24 mouse cellular contexts compared by ENCODE assay signal in genomic region chr14:17623936-17624335, GRCm38 (mm10).
"Had no signal": no experiment of that assay in that cellular context is flagged by ENCODE, and none has a peak within 500 bp of the region (broad histone marks: within the 10 kb centered on the region; RNA-seq: fewer than 3 reads in every experiment).

No protein-coding gene starts in this region.

- H3K9ac ChIP-seq: limb, embryonic 13.5 days; liver, embryonic 12.5 days; liver, embryonic 15.5 days; lung, embryonic 15.5 days; midbrain, embryonic 12.5 days; neural tube, embryonic 13.5 days had no signal

- H3K4me1 ChIP-seq: limb, embryonic 10.5 days; limb, embryonic 13.5 days; liver, embryonic 12.5 days; liver, embryonic 15.5 days; lung, embryonic 15.5 days; megakaryocyte, embryonic 14.5 days; midbrain, embryonic 12.5 days; neural tube, embryonic 13.5 days had no signal

- H3K4me2 ChIP-seq: limb, embryonic 13.5 days; liver, embryonic 12.5 days; liver, embryonic 15.5 days; lung, embryonic 15.5 days; midbrain, embryonic 12.5 days; neural tube, embryonic 13.5 days had no signal

- H3K36me3 ChIP-seq: limb, embryonic 10.5 days; limb, embryonic 13.5 days; liver, embryonic 12.5 days; liver, embryonic 15.5 days; lung, embryonic 15.5 days; midbrain, embryonic 12.5 days; neural tube, embryonic 13.5 days had no signal

- H3K27me3 ChIP-seq: limb, embryonic 13.5 days; liver, embryonic 12.5 days; liver, embryonic 15.5 days; lung, embryonic 15.5 days; megakaryocyte, embryonic 14.5 days; midbrain, embryonic 12.5 days; neural tube, embryonic 13.5 days had no signal

- H3K27ac ChIP-seq: kidney, postnatal 0 days; layer of hippocampus, adult 2 months; limb, embryonic 10.5 days; limb, embryonic 13.5 days; liver, embryonic 12.5 days; liver, embryonic 15.5 days; lung, embryonic 15.5 days; midbrain, embryonic 12.5 days; neural tube, embryonic 13.5 days; stomach, postnatal 0 days had no signal

- ATAC-seq: liver, embryonic 12.5 days had no signal

- H3K4me3 ChIP-seq: layer of hippocampus, adult 2 months; limb, embryonic 10.5 days; limb, embryonic 13.5 days; liver, embryonic 12.5 days; liver, embryonic 15.5 days; lung, embryonic 15.5 days; megakaryocyte, embryonic 14.5 days; midbrain, embryonic 12.5 days; neural tube, embryonic 13.5 days had no signal

- DNase-seq: kidney, adult 2 months; kidney, postnatal 25 days; layer of hippocampus, adult 9-11 months; liver; lung, adult 18-20 months; lung, postnatal 10 days; lung, postnatal 36 days; right cerebral cortex, adult 18-20 months; right cerebral cortex, postnatal 14 days; right cerebral cortex, postnatal 4 days; thymus, adult 2 months; thymus, postnatal 14 days; thymus, postnatal 4 days had no signal

- H3K9me3 ChIP-seq: limb, embryonic 10.5 days; limb, embryonic 13.5 days; liver, embryonic 12.5 days; liver, embryonic 15.5 days; lung, embryonic 15.5 days; megakaryocyte, embryonic 14.5 days; midbrain, embryonic 12.5 days; neural tube, embryonic 13.5 days had no signal
